Mouse (Mus musculus) left cerebral cortex, postnatal 25 days (tissue): Measurements from ENCODE around the gene Ttc21b. TPM values are rescaled to one million over a fixed set of nuclear protein-coding genes. Genes with fewer than 3 reads are reported as not detected.

Experiments
- DNase-seq, 2 experiments: peaks; one replicate each; pipeline ENCODE4 v3.0.0; 2022; ENCODE audit warnings: low spot score in 2 of 2, mixed read lengths in 1 of 2
- intact Hi-C: fragments of 180-260 bp; cut with DNase I; formaldehyde crosslinking; loops from one replicate; pipeline ENCODE4 v1.15.1; 2025
- total RNA-seq, 2 experiments: library from RNA; stranded (reverse); gene quantifications; 2 replicates each; pipeline ENCODE4 v1.2.3; 2021

The Ttc21b gene
- total RNA-seq, 2 experiments from 2014 or later: 8.2 to 10.9 TPM

- intact Hi-C loops: loop anchor here (2.0 to 10.0 kb wide), 3 partner anchors 56 to 233 kb away; partner anchors contain the start of gene Galnt3
- DNase-seq: peak in 1 of 2 experiments; percentile 82
Measured at GRCm38 (mm10) chr2:66177886-66178847, 78.2 kb downstream of the Ttc21b start.

GRCm38 (mm10) chr2:66177017-66177416 lies 79.4 kb downstream of the Ttc21b start:
- intact Hi-C loops: loop anchor here (5.0 to 10.0 kb wide), 2 partner anchors 55 to 232 kb away; partner anchors contain the start of gene Galnt3
- DNase-seq: no peak

- intact Hi-C loops: loop anchor here (10.0 kb wide), 1 partner anchor 228 kb away; no protein-coding TSS in a partner anchor
- peak; percentile 36 to 44 for DNase-seq
Measured at GRCm38 (mm10) chr2:66173134-66173533, 83.3 kb downstream of the Ttc21b start.

- intact Hi-C loops: loop anchor here (10.0 kb wide), 1 partner anchor 227 kb away; no protein-coding TSS in a partner anchor
- DNase-seq: no peak
Measured at GRCm38 (mm10) chr2:66171643-66172042, 84.8 kb downstream of the Ttc21b start.

GRCm38 (mm10) chr2:66170721-66171120 lies 85.7 kb downstream of the Ttc21b start:
- intact Hi-C loops: loop anchor here (10.0 kb wide), 1 partner anchor 226 kb away; no protein-coding TSS in a partner anchor
- DNase-seq: no peak

- intact Hi-C loops: loop anchor here (5.0 kb wide), 1 partner anchor 38 kb away; no protein-coding TSS in a partner anchor
- DNase-seq: no peak
Measured at GRCm38 (mm10) chr2:66165025-66165424, 91.4 kb downstream of the Ttc21b start.

GRCm38 (mm10) chr2:66158140-66158915 lies 98.1 kb downstream of the Ttc21b start:
- DNase-seq: no peak
- intact Hi-C loops: no loop called here

- no peak for DNase-seq
- intact Hi-C loops: no loop called here
Measured at GRCm38 (mm10) chr2:66151436-66151835, 105.0 kb downstream of the Ttc21b start.

GRCm38 (mm10) chr2:66150531-66150930 lies 105.9 kb downstream of the Ttc21b start:
- intact Hi-C loops: no loop called here
- DNase-seq: no peak

- no peak for DNase-seq
- intact Hi-C loops: no loop called here
Measured at GRCm38 (mm10) chr2:66148654-66149230, 107.7 kb downstream of the Ttc21b start.

GRCm38 (mm10) chr2:66146473-66146872 lies 109.9 kb downstream of the Ttc21b start:
- intact Hi-C loops: no loop called here

GRCm38 (mm10) chr2:66144770-66145169 lies 111.6 kb downstream of the Ttc21b start:
- intact Hi-C loops: no loop called here
- no peak for DNase-seq

More at GRCm38 (mm10) chr2:66146473-66146872, 109.9 kb downstream of the Ttc21b start:
- DNase-seq: peak in 1 of 2 experiments; percentile 40

- intact Hi-C loops: no loop called here
- no peak for DNase-seq
Measured at GRCm38 (mm10) chr2:66143284-66143683, 113.1 kb downstream of the Ttc21b start.

- intact Hi-C loops: no loop called here
- no peak for DNase-seq
Measured at GRCm38 (mm10) chr2:66142711-66143110, 113.7 kb downstream of the Ttc21b start.

GRCm38 (mm10) chr2:66142268-66142667 lies 114.1 kb downstream of the Ttc21b start:
- intact Hi-C loops: no loop called here
- no peak for DNase-seq

- intact Hi-C loops: no loop called here
- DNase-seq: peak; percentile 9 to 11
Measured at GRCm38 (mm10) chr2:66140246-66140645, 116.2 kb downstream of the Ttc21b start.
